Mouse (Mus musculus) heart, postnatal 0 days (tissue): Measurements from ENCODE around the gene Evc2.

ENCODE experiments used
- CTCF ChIP-seq: IDR thresholded peaks from 2 replicates; pipeline ENCODE4 v1.5.1; 2016; ENCODE audit warnings: antibody characterized with exemption, control low read depth, low read depth
- EP300 ChIP-seq: IDR thresholded peaks from 2 replicates; pipeline ENCODE4 v1.6.1; 2016; ENCODE audit warnings: antibody characterized with exemption, low read depth

- TF ChIP-seq CTCF, result no peak
- no peak for TF ChIP-seq EP300
Observed at GRCm38 (mm10) chr5:37356027-37356426, 17.7 kb downstream of the Evc2 start.
